Mouse (Mus musculus) megakaryocyte-erythroid progenitor cell, adult 5 weeks (primary cell): ENCODE data around the gene Zdhhc5. TPM values are rescaled to one million over a fixed set of nuclear protein-coding genes. Genes with fewer than 3 reads are reported as not detected.

ENCODE experiments used
- polyA plus RNA-seq: library from polyadenylated mRNA; stranded (reverse); fragments of >175 nt; gene quantifications from 2 replicates; pipeline ENCODE4 v1.2.3, GENCODE M21; 2012

The Zdhhc5 gene
- 27.3 and 29.4 TPM in 2 replicates for polyA plus RNA-seq

DNA sequence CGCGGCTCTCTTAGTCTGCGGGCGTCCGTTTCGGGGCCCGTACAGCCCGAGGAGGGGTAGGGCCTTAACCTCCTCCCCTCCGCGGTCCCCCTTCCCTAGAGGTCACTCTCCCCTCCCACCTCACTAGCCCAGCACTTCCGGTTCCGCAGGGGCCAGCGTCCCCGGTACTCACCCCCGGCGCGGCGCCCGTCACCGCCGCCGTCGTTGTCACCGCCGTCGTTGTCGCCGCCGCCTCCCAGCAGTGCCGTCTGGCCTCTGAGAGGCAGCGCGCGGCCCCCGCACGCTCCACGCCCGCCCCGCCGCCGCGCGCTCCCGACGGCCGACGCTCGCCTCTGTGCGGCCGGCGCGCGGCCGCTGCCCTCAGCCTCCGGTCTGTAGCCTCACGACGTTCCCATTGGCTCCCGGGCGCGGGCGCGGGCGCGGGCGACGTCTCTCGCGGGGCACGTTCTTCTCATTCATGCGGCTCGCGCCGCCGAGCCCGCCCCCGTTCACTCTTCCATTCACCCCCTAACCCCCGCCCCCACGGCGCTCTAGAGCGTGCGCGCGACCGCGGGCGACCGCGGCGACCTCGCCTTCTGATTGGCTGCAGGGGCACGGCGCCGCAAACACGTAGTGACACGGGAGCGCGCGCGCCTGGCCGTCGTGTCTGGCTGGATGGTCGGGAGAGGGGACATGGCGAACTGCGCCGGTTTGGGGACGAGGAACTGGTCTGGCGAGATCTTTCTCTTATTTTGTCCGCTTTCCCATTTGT lies at the start of gene Zdhhc5:
TSS of gene Zdhhc5 (minus strand) at position 370 of the 751 bp plus-strand sequence.

DNA sequence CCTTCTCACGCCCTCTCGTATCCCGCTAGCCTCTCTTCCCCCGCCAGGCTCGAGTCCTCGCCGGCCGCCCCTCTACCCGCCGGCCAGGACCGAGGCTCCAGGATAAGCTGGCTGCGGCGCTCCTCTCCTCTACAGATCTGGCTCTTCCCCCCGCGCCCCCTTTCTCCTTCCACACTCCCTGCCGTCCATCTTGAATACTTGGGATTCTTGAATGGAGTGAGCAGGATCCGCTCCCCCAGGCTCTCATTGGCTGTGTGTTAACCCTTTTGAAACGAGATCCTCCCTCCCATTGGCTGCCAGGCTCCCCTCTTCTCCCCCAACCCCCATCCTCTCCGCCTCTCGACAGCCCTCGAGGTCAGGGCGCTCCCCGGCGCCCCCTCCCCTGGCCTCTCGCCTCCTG lies 28.6 kb upstream of the Zdhhc5 start, which contains the start of gene Gm19426:
TSS of gene Gm19426 (minus strand) at position 95 of the 400 bp plus-strand sequence.

DNA sequence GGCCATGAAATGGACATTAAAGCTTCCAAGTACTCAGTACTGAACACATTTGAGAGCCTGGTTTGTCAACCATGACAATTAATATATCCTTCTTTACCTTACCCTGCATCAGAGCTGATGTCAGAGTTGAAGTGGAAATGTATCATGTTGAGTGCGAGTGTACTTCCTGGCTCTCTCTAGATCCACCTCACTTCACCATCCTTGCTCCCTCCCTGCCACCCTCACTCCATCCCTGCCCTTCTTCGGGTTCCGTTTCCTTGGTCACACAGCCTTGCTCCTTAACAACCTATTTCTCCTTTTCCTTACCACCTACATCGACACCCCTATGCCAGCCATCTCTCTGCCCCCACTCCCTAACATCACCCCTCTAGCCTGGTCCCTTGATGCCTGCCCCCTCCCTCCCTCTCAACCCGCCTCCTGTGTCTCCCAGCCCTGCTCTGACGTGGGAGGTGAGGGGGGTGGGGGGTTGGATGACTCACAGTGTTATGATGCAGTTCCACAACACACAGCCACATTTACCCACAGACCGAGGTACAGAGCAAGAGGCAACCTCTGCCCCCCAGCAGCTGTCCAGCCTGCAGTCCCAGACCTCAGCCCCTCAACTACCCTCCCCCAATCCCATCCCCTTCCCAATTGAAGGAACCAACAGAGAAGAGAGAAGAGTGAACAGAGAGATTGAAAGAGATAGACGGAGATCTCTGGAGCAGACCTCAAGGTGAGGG lies 18.8 kb upstream of the Zdhhc5 start, which contains the start of gene Ypel4:
TSS of gene Ypel4 (plus strand) at position 480 of the 722 bp plus-strand sequence.

DNA sequence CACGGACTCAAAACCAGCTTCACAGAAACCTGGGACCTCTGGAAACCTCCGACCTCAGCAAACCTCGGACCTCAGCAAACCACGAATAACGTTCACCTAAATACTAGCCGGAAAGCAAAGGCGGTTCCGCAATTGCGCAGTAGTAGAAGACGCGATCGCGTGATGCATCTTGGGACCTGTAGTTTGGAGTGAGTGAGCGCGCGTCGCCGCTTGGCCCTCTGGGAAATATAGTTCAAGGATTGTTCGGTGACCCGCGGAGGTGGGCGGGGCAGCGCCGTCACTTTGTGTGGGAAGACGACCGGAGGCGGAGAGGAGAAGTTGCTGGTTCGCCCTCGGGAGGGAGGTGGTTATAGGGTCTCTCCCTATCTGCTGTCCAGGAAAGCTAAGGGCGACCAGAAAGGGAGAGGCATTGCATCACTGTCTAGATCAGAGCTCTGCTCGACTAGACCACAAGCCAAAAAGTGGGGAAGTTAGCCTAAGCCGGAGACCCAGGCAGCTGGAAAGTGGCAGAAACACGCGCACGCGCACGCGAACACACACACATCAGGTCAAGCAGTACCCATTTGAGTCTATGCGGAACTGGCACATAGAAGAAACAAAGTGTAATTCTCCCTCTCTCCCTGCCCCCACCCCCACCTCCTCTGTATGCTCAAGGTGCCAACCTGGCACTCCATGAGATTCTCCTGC lies 12.3 kb upstream of the Zdhhc5 start, which contains the start of gene Clp1:
TSS of gene Clp1 (minus strand) at position 179 of the 687 bp plus-strand sequence.

DNA sequence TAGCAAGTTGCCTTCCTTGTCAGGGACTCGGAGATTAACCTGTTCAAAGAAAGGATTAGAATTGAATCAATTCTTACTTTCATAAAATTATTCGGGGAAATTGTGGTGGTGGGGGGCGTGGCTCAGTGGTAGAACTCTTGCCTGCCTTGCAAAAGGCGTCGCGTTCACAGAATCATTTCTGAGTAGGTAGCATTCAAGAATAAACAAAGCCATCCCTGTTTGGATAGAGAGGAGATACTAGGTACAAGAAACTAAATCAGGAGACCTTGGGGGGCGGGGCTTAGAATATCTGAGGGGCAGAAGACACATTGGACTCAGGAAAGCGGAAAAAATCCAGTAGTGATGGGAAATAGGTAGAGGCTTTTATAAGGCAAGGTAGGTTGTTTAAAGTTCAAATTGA lies 36.0 kb downstream of the Zdhhc5 start, which contains the start of gene Tmx2:
TSS of gene Tmx2 (minus strand) at position 125 of the 400 bp plus-strand sequence.

DNA sequence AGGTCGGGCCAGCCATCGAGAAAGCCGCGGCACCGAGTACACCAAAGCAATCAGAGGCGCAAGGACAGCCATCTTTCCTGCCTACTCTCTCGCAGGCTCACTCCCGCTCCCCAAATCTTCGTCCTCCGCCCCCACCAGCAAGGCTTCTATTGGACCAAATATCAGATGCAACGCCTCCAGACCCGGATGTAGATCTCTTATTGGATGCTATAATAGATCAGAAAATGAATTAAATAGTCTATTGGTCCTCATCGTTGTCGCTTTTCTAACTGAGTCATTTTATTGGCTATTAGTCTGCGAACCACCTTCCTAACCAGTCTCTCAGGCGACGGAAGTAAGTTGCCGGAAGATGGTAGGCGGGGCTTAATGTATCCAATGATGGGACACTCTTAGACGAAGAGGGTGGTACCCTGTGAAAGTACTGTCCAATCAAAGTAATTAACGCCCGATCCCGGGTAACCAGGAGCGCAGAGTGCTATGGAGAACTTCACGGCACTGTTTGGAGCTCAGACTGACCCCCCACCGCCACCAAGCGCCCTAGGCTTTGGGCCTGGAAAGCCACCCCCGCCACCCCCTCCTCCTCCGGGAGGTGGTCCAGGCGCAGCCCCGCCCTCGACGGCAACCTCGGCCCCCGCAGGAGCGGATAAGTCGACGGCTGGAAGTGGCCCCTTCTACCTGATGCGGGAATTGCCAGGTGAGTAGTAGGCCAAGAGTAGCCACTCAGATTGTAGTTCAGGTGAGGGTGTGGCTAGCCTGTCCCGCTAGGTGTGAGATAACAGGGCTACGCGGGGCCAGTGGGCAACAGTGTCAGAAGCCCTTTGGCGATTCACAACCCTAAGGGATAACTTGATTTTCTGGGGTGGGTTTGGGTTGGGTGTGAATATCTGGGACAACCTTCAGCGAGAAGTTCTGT lies 36.8 kb downstream of the Zdhhc5 start, which contains the start of the genes Gm28635 and Med19:
TSS of gene Gm28635 (minus strand) at position 74 of the 913 bp plus-strand sequence.
TSS of gene Med19 (plus strand) at position 435 of the 913 bp plus-strand sequence.

DNA sequence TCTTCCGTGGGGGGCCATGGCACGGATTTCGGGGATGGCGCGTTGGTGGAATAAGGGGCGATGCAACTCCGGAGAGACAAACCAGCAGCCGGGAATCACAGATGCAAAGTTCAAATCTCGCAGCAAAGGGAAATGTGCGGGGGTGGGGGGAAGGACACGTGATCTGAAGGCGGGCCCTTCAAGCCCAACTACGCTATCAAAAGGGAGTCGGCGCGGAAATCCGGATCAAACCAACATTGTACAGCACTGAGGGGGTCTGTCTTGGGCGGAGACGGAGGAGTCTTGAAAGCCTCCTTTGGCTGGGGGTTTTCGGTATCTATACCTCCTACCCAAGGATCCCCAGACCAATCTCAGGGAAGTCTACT lies 44.4 kb downstream of the Zdhhc5 start, which contains the start of gene Selenoh:
TSS of gene Selenoh (minus strand) at position 202 of the 365 bp plus-strand sequence.

DNA sequence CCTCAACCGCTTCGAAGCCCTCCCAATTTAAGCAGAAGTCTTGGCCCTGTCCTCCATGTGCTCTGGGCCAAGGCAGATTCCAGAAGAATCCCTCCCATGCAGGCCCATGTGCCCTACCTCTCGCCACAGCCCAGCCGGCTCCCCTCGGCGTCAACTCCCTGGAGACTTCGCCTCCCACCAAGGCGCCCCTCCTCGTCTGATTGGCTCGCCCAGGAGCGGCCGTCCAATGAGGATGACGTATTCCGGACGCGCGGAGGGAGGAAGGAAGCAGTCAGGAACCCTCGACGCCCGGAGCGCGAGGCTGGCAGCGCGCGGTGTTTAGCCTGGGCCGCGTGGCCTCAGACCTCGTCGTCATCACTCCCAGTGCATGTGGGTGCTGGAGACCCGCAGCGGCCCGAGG lies 56.2 kb downstream of the Zdhhc5 start, which contains the start of gene Btbd18:
TSS of gene Btbd18 (plus strand) at position 274 of the 400 bp plus-strand sequence.

DNA sequence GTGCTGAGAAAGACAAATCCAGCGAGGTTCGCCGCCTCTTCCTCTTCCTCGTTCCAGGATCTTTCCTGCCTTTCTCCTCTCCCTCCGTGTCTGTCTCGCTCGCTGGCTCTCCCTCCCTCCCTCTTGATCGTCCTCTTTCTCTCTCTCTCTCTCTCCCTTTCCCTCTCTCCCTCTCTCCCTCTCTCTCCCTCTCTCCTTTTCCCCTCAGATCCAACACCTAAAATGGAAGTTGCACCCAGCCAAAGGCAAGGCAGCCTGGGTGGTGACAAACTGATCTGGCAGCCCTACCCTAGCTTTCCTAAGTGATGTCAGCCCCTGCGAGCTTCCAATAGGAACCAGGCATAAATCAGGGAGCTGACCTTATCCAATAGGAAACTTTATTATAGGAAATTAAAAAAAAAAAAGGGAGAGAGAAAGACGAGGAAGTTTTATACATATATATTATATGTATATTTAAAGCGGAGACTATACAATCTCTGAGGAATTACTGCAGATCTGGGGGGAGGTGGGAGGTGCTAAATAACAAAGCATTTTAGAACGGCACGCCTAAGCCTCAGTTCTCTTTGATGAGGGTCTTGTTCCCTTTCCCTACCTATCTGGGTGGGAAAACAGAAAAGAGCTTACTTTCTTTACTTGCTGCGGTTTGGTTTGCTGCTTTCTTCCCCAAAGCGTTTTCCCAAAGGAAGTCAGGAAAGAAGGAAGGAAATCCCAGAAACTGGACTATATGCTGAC lies 64.3 kb downstream of the Zdhhc5 start, which contains the start of gene Ctnnd1:
TSS of gene Ctnnd1 (minus strand) at position 302 of the 732 bp plus-strand sequence.

Other genes starting within 250 kb of the Zdhhc5 start
- gene Tfpi, start 238.4 kb downstream of the Zdhhc5 start, polyA plus RNA-seq = 1.1 and 1.6 TPM in 2 replicates
- 5.2 and 6.5 TPM in 2 replicates for gene Ctnnd1, start 64.4 kb downstream of the Zdhhc5 start, polyA plus RNA-seq
- gene Btbd18, start 56.1 kb downstream of the Zdhhc5 start, polyA plus RNA-seq = not detected in 2 replicates
- gene Selenoh, start 44.4 kb downstream of the Zdhhc5 start, polyA plus RNA-seq = 336 and 344 TPM in 2 replicates
- not detected in 2 replicates for gene Gm28635, start 37.1 kb downstream of the Zdhhc5 start, polyA plus RNA-seq
- 10.5 and 11.6 TPM in 2 replicates for gene Med19, start 36.8 kb downstream of the Zdhhc5 start, polyA plus RNA-seq
- 3.1 and 4.1 TPM in 2 replicates for gene Tmx2, start 36.0 kb downstream of the Zdhhc5 start, polyA plus RNA-seq
- gene Clp1, start 12.2 kb upstream of the Zdhhc5 start, polyA plus RNA-seq = 1.0 and 1.5 TPM in 2 replicates
- 1.3 and 1.9 TPM in 2 replicates for gene Ypel4, start 18.9 kb upstream of the Zdhhc5 start, polyA plus RNA-seq
- 0.31 and 2.1 TPM in 2 replicates for gene Gm19426, start 28.5 kb upstream of the Zdhhc5 start, polyA plus RNA-seq
- 0.16 TPM in 1 of 2 replicates, not detected in the other for gene Serping1, start 60.3 kb upstream of the Zdhhc5 start, polyA plus RNA-seq
- 2.9 and 4.4 TPM in 2 replicates for gene Ube2l6, start 83.6 kb upstream of the Zdhhc5 start, polyA plus RNA-seq
- gene Smtnl1, start 107.5 kb upstream of the Zdhhc5 start, polyA plus RNA-seq = 0.05 TPM in 1 of 2 replicates, not detected in the other
- 9.2 and 12.0 TPM in 2 replicates for gene Timm10, start 111.8 kb upstream of the Zdhhc5 start, polyA plus RNA-seq
- 7.4 and 11.5 TPM in 2 replicates for gene Slc43a1, start 123.7 kb upstream of the Zdhhc5 start, polyA plus RNA-seq
- 0.15 and 0.41 TPM in 2 replicates for gene Rtn4rl2, start 171.5 kb upstream of the Zdhhc5 start, polyA plus RNA-seq
- gene Slc43a3, start 221.4 kb upstream of the Zdhhc5 start, polyA plus RNA-seq = 18.9 and 19.3 TPM in 2 replicates